Mouse (Mus musculus): Measurements from ENCODE around the gene Faap20. TPM values are rescaled to one million over a fixed set of nuclear protein-coding genes. Genes with fewer than 3 reads are reported as not detected.

The Faap20 gene
- total and polyA plus RNA-seq, 3 experiments: 31.0 to 45.0 (median 36.4) TPM

DNA sequence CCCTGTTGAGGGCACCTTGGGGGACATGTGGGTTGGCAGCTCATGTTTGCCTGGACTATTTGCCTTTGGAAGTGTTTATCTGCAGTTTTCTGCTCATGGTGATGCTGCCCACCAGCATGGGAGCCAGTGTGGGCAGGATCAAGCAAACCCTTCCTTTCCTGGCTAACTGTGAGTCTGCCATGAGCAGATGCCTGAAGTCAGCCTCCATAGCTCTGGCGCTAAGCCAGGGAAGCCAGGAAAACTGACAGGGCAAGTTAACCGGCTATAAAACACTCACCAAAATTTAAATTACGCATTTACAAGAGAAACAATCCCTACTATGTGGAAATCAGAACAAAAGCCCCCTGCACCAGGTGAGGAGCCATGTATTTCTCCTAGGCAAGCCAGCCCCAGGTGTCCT is 25.2 kb downstream of the Faap20 start:
- Histone ChIP-seq H3K4me2 (ENCODE audit: insufficient read depth, low read depth, poor library complexity, severe bottlenecking) (no peak overlapping the region), H3K4me1 (ENCODE audit: control insufficient read depth in 1 of 2, insufficient read depth in 2 of 2) (peaks cover 6 to 11% of the 10 kb centered on the region in 2 experiments), H3K79me2 (replicated peaks; ENCODE audit: control insufficient read depth, extremely low read depth, insufficient read depth, poor library complexity, severe bottlenecking) (no peaks in the 10 kb centered on the region), H3K36me3 (replicated peaks in 1 of 2; ENCODE audit: control insufficient read depth in 1 of 2, insufficient read depth in 1 of 2, low read length in 1 of 2) (no peaks in the 10 kb centered on the region), H3K4me3 (replicated peaks in 1 of 3; ENCODE audit: low read depth in 2 of 3, low read length in 2 of 3, poor library complexity in 1 of 3) (no peak overlapping the region), H3K27ac (ENCODE audit: insufficient read depth, low read depth) (no peak overlapping the region), H3K9ac (ENCODE audit: insufficient read depth, low read depth) (no peak overlapping the region), H3K9me3 (replicated peaks; ENCODE audit: low read length) (no peaks in the 10 kb centered on the region), H3K27me3 (replicated peaks) (peaks cover 62% of the 10 kb centered on the region)
- dilution Hi-C loops (cut with MboI; ENCODE audit: extremely low pct_ligation_motif_present, extremely low pct_unique_long_range_greater_than_20kb, low sequenced_read_pairs): no loop called here
- TF ChIP-seq MAFK (IDR thresholded peaks at IDR 0.05; ENCODE audit: insufficient replicate concordance, low read length) (no peak), ZNF384 (IDR thresholded peaks at IDR 0.05; ENCODE audit: low read depth, low read length) (no peak), MEF2A (IDR thresholded peaks at IDR 0.05; ENCODE audit: borderline replicate concordance, low read depth, low read length) (no peak), UBTF (IDR thresholded peaks at IDR 0.05; ENCODE audit: low read depth, low read length) (no peak), POLR2AphosphoS2 (IDR thresholded peaks at IDR 0.05; ENCODE audit: low read depth, low read length) (no peak), ETS1 (conservative IDR thresholded peaks at IDR 0.05; ENCODE audit: low read depth, low read length) (no peak), USF2 (conservative IDR thresholded peaks at IDR 0.05; ENCODE audit: low read depth, low read length) (no peak), JUN (IDR thresholded peaks at IDR 0.05; ENCODE audit: insufficient read depth, low read depth, low read length) (no peak), MAX (IDR thresholded peaks at IDR 0.05; ENCODE audit: low read length) (no peak), MXI1 (IDR thresholded peaks at IDR 0.05; ENCODE audit: low read depth, low read length) (no peak), RAD21 (IDR thresholded peaks at IDR 0.05; ENCODE audit: low read depth, low read length) (no peak), ZC3H11A (IDR thresholded peaks at IDR 0.05; ENCODE audit: low read depth, low read length) (no peak), JUND (conservative IDR thresholded peaks at IDR 0.05; ENCODE audit: low read depth, low read length) (no peak), USF1 (IDR thresholded peaks at IDR 0.05; ENCODE audit: low read depth, low read length) (no peak), ZMIZ1 (IDR thresholded peaks at IDR 0.05; ENCODE audit: low read depth, low read length) (no peak), ELF1 (IDR thresholded peaks at IDR 0.05; ENCODE audit: low read depth, low read length) (no peak), SIN3A (IDR thresholded peaks at IDR 0.05; ENCODE audit: low read length) (no peak), GABPA (IDR thresholded peaks at IDR 0.05; ENCODE audit: insufficient replicate concordance, low read depth, low read length) (no peak)
- in situ Hi-C loops (cut with MboI; ENCODE audit: low pct_ligation_motif_present, low pct_unique_long_range_greater_than_20kb, low sequenced_read_pairs): no loop called here
- no peak for DNase-seq (ENCODE audit: extremely low read depth)

DNA sequence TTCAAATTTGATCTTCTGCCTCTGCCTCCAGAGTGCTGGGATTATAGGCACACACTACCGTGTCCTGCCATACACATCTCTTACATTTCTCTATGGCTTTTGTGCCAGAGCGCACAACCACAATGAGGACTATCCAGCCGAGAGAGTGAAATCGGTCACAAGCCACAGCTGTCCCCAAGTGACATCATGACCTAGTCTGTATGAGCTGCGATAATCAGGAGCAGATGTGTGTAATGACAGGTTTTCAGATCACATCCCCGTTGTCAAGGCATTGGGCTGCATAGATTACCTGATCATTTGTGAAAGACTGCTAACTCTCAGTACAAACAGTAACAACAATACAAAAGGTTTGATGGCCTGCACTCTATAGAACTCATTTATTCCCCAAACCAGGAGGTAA is 28.4 kb downstream of the Faap20 start:
- in situ Hi-C loops (cut with MboI; ENCODE audit: low pct_ligation_motif_present, low pct_unique_long_range_greater_than_20kb, low sequenced_read_pairs): no loop called here
- Histone ChIP-seq H3K9me3 (replicated peaks; ENCODE audit: low read length) (no peaks in the 10 kb centered on the region), H3K27me3 (replicated peaks) (peaks cover 42% of the 10 kb centered on the region), H3K27ac (ENCODE audit: insufficient read depth, low read depth) (no peak overlapping the region), H3K9ac (ENCODE audit: insufficient read depth, low read depth) (no peak overlapping the region), H3K36me3 (replicated peaks in 1 of 2; ENCODE audit: control insufficient read depth in 1 of 2, insufficient read depth in 1 of 2, low read length in 1 of 2) (no peaks in the 10 kb centered on the region), H3K4me1 (ENCODE audit: control insufficient read depth in 1 of 2, insufficient read depth in 2 of 2) (peaks cover 22 to 24% of the 10 kb centered on the region in 2 experiments), H3K4me2 (ENCODE audit: insufficient read depth, low read depth, poor library complexity, severe bottlenecking) (no peak overlapping the region), H3K4me3 (replicated peaks in 1 of 3; ENCODE audit: low read depth in 2 of 3, low read length in 2 of 3, poor library complexity in 1 of 3) (no peak overlapping the region), H3K79me2 (replicated peaks; ENCODE audit: control insufficient read depth, extremely low read depth, insufficient read depth, poor library complexity, severe bottlenecking) (no peaks in the 10 kb centered on the region)
- no peak for DNase-seq (ENCODE audit: extremely low read depth)
- dilution Hi-C loops (cut with MboI; ENCODE audit: extremely low pct_ligation_motif_present, extremely low pct_unique_long_range_greater_than_20kb, low sequenced_read_pairs): no loop called here
- TF ChIP-seq HCFC1 (IDR thresholded peaks at IDR 0.05; ENCODE audit: low read depth, low read length): no peak
- no peak for TF ChIP-seq ZKSCAN1 (IDR thresholded peaks at IDR 0.05; ENCODE audit: borderline replicate concordance, low read depth, low read length)
- TF ChIP-seq USF2 (conservative IDR thresholded peaks at IDR 0.05; ENCODE audit: low read depth, low read length): no peak
- TF ChIP-seq MEF2A (IDR thresholded peaks at IDR 0.05; ENCODE audit: borderline replicate concordance, low read depth, low read length): no peak
- TF ChIP-seq USF1 (IDR thresholded peaks at IDR 0.05; ENCODE audit: low read depth, low read length): no peak
- TF ChIP-seq KAT2A (IDR thresholded peaks at IDR 0.05; ENCODE audit: insufficient replicate concordance, low read length): no peak
- TF ChIP-seq TCF12 (IDR thresholded peaks at IDR 0.05; ENCODE audit: low read depth, low read length): no peak
- no peak for TF ChIP-seq CHD1 (IDR thresholded peaks at IDR 0.05; ENCODE audit: low read depth, low read length)
- no peak for TF ChIP-seq EP300 (IDR thresholded peaks at IDR 0.05; ENCODE audit: low read length)
- TF ChIP-seq BHLHE40 (IDR thresholded peaks at IDR 0.05; ENCODE audit: low read depth, low read length): no peak
- no peak for TF ChIP-seq ZNF384 (IDR thresholded peaks at IDR 0.05; ENCODE audit: low read depth, low read length)
- no peak for TF ChIP-seq ELF1 (IDR thresholded peaks at IDR 0.05; ENCODE audit: low read depth, low read length)
- no peak for TF ChIP-seq SIN3A (IDR thresholded peaks at IDR 0.05; ENCODE audit: low read length)
- no peak for TF ChIP-seq MAFK (IDR thresholded peaks at IDR 0.05; ENCODE audit: insufficient replicate concordance, low read length)
- no peak for TF ChIP-seq PAX5 (IDR thresholded peaks at IDR 0.05; ENCODE audit: low read length)
- TF ChIP-seq E2F4 (IDR thresholded peaks at IDR 0.05; ENCODE audit: insufficient replicate concordance, low read depth, low read length): no peak
- TF ChIP-seq IRF4 (IDR thresholded peaks at IDR 0.05; ENCODE audit: low read depth, low read length): no peak
- TF ChIP-seq POLR2AphosphoS2 (IDR thresholded peaks at IDR 0.05; ENCODE audit: low read depth, low read length): no peak
- no peak for TF ChIP-seq MAX (IDR thresholded peaks at IDR 0.05; ENCODE audit: low read length)
- TF ChIP-seq RAD21 (IDR thresholded peaks at IDR 0.05; ENCODE audit: low read depth, low read length): no peak
